Mouse (Mus musculus) embryonic fibroblast, embryonic 13.5 days (primary cell): Measurements from ENCODE around the gene Rab3a.

ENCODE experiments used
- CTCF ChIP-seq: IDR thresholded peaks from 2 replicates; pipeline ENCODE4 v1.5.1; 2011; ENCODE audit warnings: mild to moderate bottlenecking, control low read depth, low read length, moderate library complexity, borderline replicate concordance; ENCODE audit not compliant: insufficient read depth
- POLR2A ChIP-seq: IDR thresholded peaks from 2 replicates; pipeline ENCODE4 v1.6.1; 2011; ENCODE audit warnings: low read depth, mild to moderate bottlenecking, control low read depth, low read length, moderate library complexity

- TF ChIP-seq CTCF (no peak), POLR2A (no peak)
Observed at GRCm38 (mm10) chr8:70770748-70771147, 16.3 kb downstream of the Rab3a start.
